Mouse (Mus musculus): ENCODE measurements around the gene Arhgap8.

GRCm38 (mm10) chr15:84720291-84721204 lies 696 bp downstream of the Arhgap8 start:
- no peak for TF ChIP-seq CTCF (IDR thresholded peaks at IDR 0.05; ENCODE audit: borderline replicate concordance, insufficient read depth, low read depth, low read length)
- no peak for TF ChIP-seq POLR2A (IDR thresholded peaks at IDR 0.05; ENCODE audit: borderline replicate concordance, insufficient read depth, low read length)

Data from cerebellum, adult 2 months (tissue).